Mouse (Mus musculus) small intestine, adult 2 months (tissue): ENCODE measurements at regions not wholly inside any gene's neighbourhood (a gene's known extent, or its start where the extent isn't known, plus 50 kb on each side); places are given as distances from the start of the nearest gene placed in this dataset.

Source experiments
- H3K27ac ChIP-seq: fragments of 200-500 bp; 2 replicates; pipeline ENCODE4 v1.5.1; 2012; ENCODE audit warnings: low read depth, low read length, control low read depth, inconsistent platforms; ENCODE audit not compliant: insufficient read depth
- H3K27me3 ChIP-seq: fragments of 200-500 bp; 2 replicates; pipeline ENCODE4 v1.6.1; 2012; ENCODE audit warnings: mild to moderate bottlenecking, moderate library complexity, low read length, inconsistent platforms; ENCODE audit not compliant: control insufficient read depth, insufficient read depth
- H3K36me3 ChIP-seq: fragments of 200-500 bp; 2 replicates; pipeline ENCODE4 v1.6.1; 2012; ENCODE audit warnings: mild to moderate bottlenecking, low read length, control low read depth, inconsistent platforms; ENCODE audit not compliant: control insufficient read depth, insufficient read depth
- H3K4me1 ChIP-seq: fragments of 200-500 bp; 2 replicates; pipeline ENCODE4 v1.6.1; 2012; ENCODE audit warnings: low read length, inconsistent platforms, mixed read lengths; ENCODE audit not compliant: control insufficient read depth, insufficient read depth, insufficient read length
- H3K4me3 ChIP-seq: fragments of 200-500 bp; 2 replicates; pipeline ENCODE4 v1.5.1; 2012; ENCODE audit warnings: low read depth, mild to moderate bottlenecking, control low read depth, inconsistent platforms, low read length, moderate library complexity
- CTCF ChIP-seq: fragments of 200-500 bp; IDR thresholded peaks from 2 replicates; pipeline ENCODE4 v1.5.1; 2012; ENCODE audit warnings: low read depth, mild to moderate bottlenecking, control low read depth, inconsistent platforms, low read length, moderate library complexity, mixed read lengths; ENCODE audit not compliant: insufficient replicate concordance, insufficient read length; ENCODE audit errors: extremely low read depth
- POLR2A ChIP-seq: fragments of 200-500 bp; IDR thresholded peaks from 2 replicates; pipeline ENCODE4 v1.6.1; 2012; ENCODE audit warnings: low read depth, mild to moderate bottlenecking, control low read depth, inconsistent platforms, low read length, moderate library complexity
- WGBS: fragments of 180-500 bp; shearing (Covaris S2); methylation state at CpG from one replicate; pipeline ENCODE4 v1.1.7; 2018; 5-methylcytosine and 5-hydroxymethylcytosine counted together

GRCm38 (mm10) chr8:113183186-113183585 lies 452.2 kb upstream of the Mon1b start:
- Histone ChIP-seq H3K36me3 (no peaks in the 10 kb centered on the region), H3K27ac (no peak overlapping the region), H3K4me1 (no peaks in the 10 kb centered on the region), H3K27me3 (no peaks in the 10 kb centered on the region), H3K4me3 (no peak overlapping the region)
- WGBS, result 7% methylated on average over 2 of the region's 2 CpGs
- no peak for TF ChIP-seq POLR2A
- no peak for TF ChIP-seq CTCF

GRCm38 (mm10) chr8:113190537-113190936 lies 444.9 kb upstream of the Mon1b start:
- no peaks in the 10 kb centered on the region for H3K4me1 ChIP-seq
- H3K27ac ChIP-seq, result no peak overlapping the region
- TF ChIP-seq POLR2A, result no peak
- no peak for TF ChIP-seq CTCF
- no peaks in the 10 kb centered on the region for H3K27me3 ChIP-seq
- no peak overlapping the region for H3K4me3 ChIP-seq
- 79% methylated on average over 1 of the region's 1 CpGs for WGBS
- no peaks in the 10 kb centered on the region for H3K36me3 ChIP-seq

GRCm38 (mm10) chr8:113191537-113191936 lies 443.9 kb upstream of the Mon1b start:
- no peak overlapping the region for H3K4me3 ChIP-seq
- TF ChIP-seq POLR2A (no peak), CTCF (no peak)
- H3K27ac ChIP-seq, result no peak overlapping the region
- 72% methylated on average over 3 of the region's 3 CpGs for WGBS
- no peaks in the 10 kb centered on the region for H3K36me3 ChIP-seq
- no peaks in the 10 kb centered on the region for H3K27me3 ChIP-seq
- H3K4me1 ChIP-seq, result no peaks in the 10 kb centered on the region
